Mouse (Mus musculus) cerebellum, postnatal 14 days (tissue): ENCODE results near the gene Nrxn3.
A peak's percentile ranks its signal among the peaks of the same experiment; 100 is the strongest.

Experiments used
- DNase-seq, 2 experiments: peaks; one replicate each; pipeline ENCODE4 v3.0.0; 2021; ENCODE audit warnings: mixed read lengths in 2 of 2

Nrxn3 gene

GRCm38 (mm10) chr12:89553223-89553880 is 830.7 kb downstream of the Nrxn3 start:
- DNase-seq: peak; percentile 65 to 80

- peak in 1 of 2 experiments; percentile 59 for DNase-seq
These were observed 831.5 kb downstream of the Nrxn3 start for GRCm38 (mm10) chr12:89554171-89554570.

- peak in 1 of 2 experiments; percentile 69 for DNase-seq
These were observed 832.2 kb downstream of the Nrxn3 start for GRCm38 (mm10) chr12:89554740-89555430.

- DNase-seq: no peak
These were observed 836.2 kb downstream of the Nrxn3 start for GRCm38 (mm10) chr12:89558921-89559320.

- no peak for DNase-seq
These were observed 839.4 kb downstream of the Nrxn3 start for GRCm38 (mm10) chr12:89561989-89562565.

GRCm38 (mm10) chr12:89568723-89569377 is 846.2 kb downstream of the Nrxn3 start:
- no peak for DNase-seq

GRCm38 (mm10) chr12:89592459-89592858 is 869.8 kb downstream of the Nrxn3 start:
- no peak for DNase-seq

- DNase-seq: peak in 1 of 2 experiments; percentile 11
These were observed 891.0 kb downstream of the Nrxn3 start for GRCm38 (mm10) chr12:89613670-89614069.

- DNase-seq: peak; percentile 53 to 76
These were observed 903.1 kb downstream of the Nrxn3 start for GRCm38 (mm10) chr12:89625746-89626145.

- peak in 1 of 2 experiments; percentile 11 for DNase-seq
These were observed 917.4 kb downstream of the Nrxn3 start for GRCm38 (mm10) chr12:89640046-89640445.

- DNase-seq: no peak
These were observed 918.8 kb downstream of the Nrxn3 start for GRCm38 (mm10) chr12:89641460-89641859.

GRCm38 (mm10) chr12:89653211-89653610 is 930.5 kb downstream of the Nrxn3 start:
- no peak for DNase-seq

- no peak for DNase-seq
These were observed 938.5 kb downstream of the Nrxn3 start for GRCm38 (mm10) chr12:89661219-89661618.

GRCm38 (mm10) chr12:89668856-89669255 is 946.2 kb downstream of the Nrxn3 start:
- peak; percentile 4 to 36 for DNase-seq

- DNase-seq: no peak
These were observed 950.1 kb downstream of the Nrxn3 start for GRCm38 (mm10) chr12:89672819-89673218.

- DNase-seq: no peak
These were observed 963.0 kb downstream of the Nrxn3 start for GRCm38 (mm10) chr12:89685633-89686032.

- no peak for DNase-seq
These were observed 966.4 kb downstream of the Nrxn3 start for GRCm38 (mm10) chr12:89689086-89689485.

GRCm38 (mm10) chr12:89699469-89699868 is 976.8 kb downstream of the Nrxn3 start:
- DNase-seq: no peak

GRCm38 (mm10) chr12:89700937-89701458 is 978.3 kb downstream of the Nrxn3 start:
- peak; percentile 61 to 69 for DNase-seq

- peak; percentile 74 to 86 for DNase-seq
These were observed 980.3 kb downstream of the Nrxn3 start for GRCm38 (mm10) chr12:89702931-89703330.

- DNase-seq: no peak
These were observed 985.2 kb downstream of the Nrxn3 start for GRCm38 (mm10) chr12:89707913-89708312.

- DNase-seq: no peak
These were observed 987.8 kb downstream of the Nrxn3 start for GRCm38 (mm10) chr12:89710459-89710858.

- no peak for DNase-seq
These were observed 989.1 kb downstream of the Nrxn3 start for GRCm38 (mm10) chr12:89711791-89712190.
